Mouse (Mus musculus): Measurements from ENCODE around the gene Bckdhb. TPM values are rescaled to one million over a fixed set of nuclear protein-coding genes. Genes with fewer than 3 reads are reported as not detected.

The Bckdhb gene
- total and polyA plus RNA-seq, 3 experiments = 58.2 to 118 (median 97.5) TPM

DNA sequence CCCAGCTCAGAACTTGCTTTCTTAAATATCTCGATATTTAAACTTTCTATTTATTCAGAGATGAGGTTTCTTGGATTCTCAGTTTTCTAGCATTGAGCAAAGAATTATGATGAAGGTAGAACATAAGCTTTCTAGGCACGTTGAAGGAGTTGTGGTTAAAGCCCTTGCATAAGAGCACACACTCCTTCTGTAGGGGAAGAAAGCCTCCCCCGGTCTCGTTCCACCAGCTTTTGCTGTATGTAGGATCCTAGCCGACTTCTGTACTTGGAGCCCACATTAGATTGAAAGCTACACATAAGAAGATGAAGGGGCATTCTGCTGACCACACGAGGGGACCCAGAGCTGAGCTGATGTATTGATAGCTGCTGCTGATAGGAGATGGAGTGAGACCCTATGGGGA lies 106.5 kb downstream of the Bckdhb start:
- intact Hi-C loops (cut with DNase I) = no loop called here
- Histone ChIP-seq H3K4me1 (ENCODE audit: control insufficient read depth, insufficient read depth, low read length) (peaks cover 2% of the 10 kb centered on the region), H3K36me3 (ENCODE audit: control insufficient read depth, insufficient read depth, low read length) (no peaks in the 10 kb centered on the region), H3K4me3 (no peak overlapping the region), H3K27me3 (ENCODE audit: control insufficient read depth, insufficient read depth, low read length) (no peaks in the 10 kb centered on the region), H3K27ac (no peak overlapping the region), H3K79me2 (replicated peaks; ENCODE audit: control insufficient read depth, insufficient read depth, low read length) (no peaks in the 10 kb centered on the region), H3K9ac (ENCODE audit: low read depth, low read length) (no peak overlapping the region)
- no peak for DNase-seq
- 88% methylated on average over 6 of the region's 6 CpGs for WGBS
- no peak for TF ChIP-seq CTCF (IDR thresholded peaks at IDR 0.05)
- TF ChIP-seq EP300 (IDR thresholded peaks at IDR 0.05; ENCODE audit: insufficient read depth, low read depth, low read length) = no peak
- TF ChIP-seq POLR2A (IDR thresholded peaks at IDR 0.05; ENCODE audit: insufficient read depth, low read depth, low read length) = no peak

DNA sequence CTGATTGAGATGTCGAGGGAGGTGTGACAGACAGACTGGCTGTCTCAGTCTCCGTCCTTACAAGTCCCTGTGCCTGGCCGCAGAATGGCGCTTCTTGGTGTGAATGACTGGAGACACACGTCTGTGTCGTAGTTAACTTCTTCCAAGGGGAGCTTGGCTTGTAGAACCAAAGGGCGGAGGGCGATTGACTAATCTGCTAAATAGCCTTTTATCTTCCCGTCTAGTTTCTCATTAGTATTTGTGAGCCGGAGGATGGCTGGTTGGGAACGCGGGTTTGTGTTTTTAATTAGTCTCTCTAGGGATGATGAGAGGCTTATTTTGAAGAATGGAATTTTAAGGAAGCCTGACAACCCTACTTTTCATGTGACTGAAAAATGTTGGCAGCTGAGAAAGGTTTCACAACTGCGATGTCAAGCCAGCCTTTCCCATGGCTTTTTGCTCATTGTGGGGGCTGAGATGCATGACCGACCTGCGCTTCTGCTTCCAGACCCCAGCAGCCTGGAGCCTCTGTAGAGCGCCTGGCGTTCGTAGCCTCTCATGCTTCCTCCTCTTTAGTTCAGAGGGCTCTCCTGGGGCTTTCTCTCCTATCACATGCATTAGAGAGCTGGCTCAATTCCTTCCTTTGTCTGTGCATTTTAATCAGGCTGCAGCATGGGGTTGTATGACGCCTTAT lies 107.9 kb downstream of the Bckdhb start:
- H3K27ac ChIP-seq = no peak overlapping the region
- WGBS = 34% methylated on average over 19 of the region's 19 CpGs

DNA sequence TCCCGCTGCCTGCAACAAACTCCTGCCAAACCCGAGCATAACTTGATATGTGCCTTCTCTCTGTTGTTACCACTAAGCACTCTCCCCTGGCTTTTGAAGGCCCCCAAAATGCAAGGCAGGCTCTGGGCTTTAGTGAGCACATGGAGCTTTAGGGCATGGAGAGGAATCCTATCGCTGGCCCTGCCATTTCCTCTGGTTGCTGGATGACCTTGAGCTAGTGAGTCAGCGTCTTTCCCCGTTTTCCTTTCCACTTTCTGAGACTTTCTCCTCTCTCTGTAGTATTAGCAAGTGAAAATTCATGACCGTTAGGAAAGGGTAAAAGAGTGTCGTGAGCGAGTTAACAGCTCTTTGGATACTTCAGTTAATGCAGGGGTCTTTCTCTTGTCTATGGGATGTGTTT lies 111.1 kb downstream of the Bckdhb start:
- DNase-seq = no peak
- Histone ChIP-seq H3K36me3 (ENCODE audit: control insufficient read depth, insufficient read depth, low read length) (no peaks in the 10 kb centered on the region), H3K9ac (ENCODE audit: low read depth, low read length) (no peak overlapping the region), H3K4me3 (no peak overlapping the region), H3K4me1 (ENCODE audit: control insufficient read depth, insufficient read depth, low read length) (peaks cover 2% of the 10 kb centered on the region), H3K27ac (no peak overlapping the region), H3K27me3 (ENCODE audit: control insufficient read depth, insufficient read depth, low read length) (no peaks in the 10 kb centered on the region), H3K79me2 (replicated peaks; ENCODE audit: control insufficient read depth, insufficient read depth, low read length) (no peaks in the 10 kb centered on the region)
- intact Hi-C loops (cut with DNase I) = no loop called here
- 84% methylated on average over 8 of the region's 8 CpGs for WGBS
- no peak for TF ChIP-seq POLR2A (IDR thresholded peaks at IDR 0.05; ENCODE audit: insufficient read depth, low read depth, low read length)
- no peak for TF ChIP-seq EP300 (IDR thresholded peaks at IDR 0.05; ENCODE audit: insufficient read depth, low read depth, low read length)
- TF ChIP-seq CTCF (IDR thresholded peaks at IDR 0.05) = no peak

More for the DNA sequence above, 107.9 kb downstream of the Bckdhb start:
- Histone ChIP-seq H3K79me2 (replicated peaks; ENCODE audit: control insufficient read depth, insufficient read depth, low read length) (no peaks in the 10 kb centered on the region), H3K4me3 (no peak overlapping the region; the same call in 1 of the 2 replicates), H3K27me3 (ENCODE audit: control insufficient read depth, insufficient read depth, low read length) (no peaks in the 10 kb centered on the region), H3K36me3 (ENCODE audit: control insufficient read depth, insufficient read depth, low read length) (no peaks in the 10 kb centered on the region), H3K4me1 (ENCODE audit: control insufficient read depth, insufficient read depth, low read length) (peaks cover 2% of the 10 kb centered on the region), H3K9ac (ENCODE audit: low read depth, low read length) (no peak overlapping the region)
- DNase-seq = peak; percentile 32 to 37
- TF ChIP-seq POLR2A (IDR thresholded peaks at IDR 0.05; ENCODE audit: insufficient read depth, low read depth, low read length) = no peak
- no peak for TF ChIP-seq EP300 (IDR thresholded peaks at IDR 0.05; ENCODE audit: insufficient read depth, low read depth, low read length)
- no peak for TF ChIP-seq CTCF (IDR thresholded peaks at IDR 0.05)
- intact Hi-C loops (cut with DNase I) = no loop called here

DNA sequence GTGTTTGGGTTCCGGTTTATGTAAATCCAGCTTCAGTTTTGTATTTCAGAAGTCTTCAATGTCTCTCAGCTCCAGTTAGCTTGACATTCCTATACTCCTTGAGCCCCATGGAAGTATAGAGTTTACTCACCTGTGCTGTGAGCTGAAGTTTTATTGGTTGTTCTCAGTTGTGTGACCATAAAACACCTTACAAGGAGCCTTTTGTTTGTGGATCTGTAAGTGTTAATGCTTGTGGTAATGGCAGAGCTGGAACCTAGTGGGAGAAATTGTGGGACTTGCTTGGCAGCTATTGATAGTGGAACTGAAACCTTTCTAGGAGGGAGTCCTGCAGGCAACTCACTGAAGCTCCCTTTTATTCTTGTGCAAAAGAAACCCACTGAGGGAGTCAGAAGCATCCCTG lies 112.3 kb downstream of the Bckdhb start:
- intact Hi-C loops (cut with DNase I) = no loop called here
- no peak for TF ChIP-seq CTCF (IDR thresholded peaks at IDR 0.05)
- no peak for TF ChIP-seq POLR2A (IDR thresholded peaks at IDR 0.05; ENCODE audit: insufficient read depth, low read depth, low read length)
- TF ChIP-seq EP300 (IDR thresholded peaks at IDR 0.05; ENCODE audit: insufficient read depth, low read depth, low read length) = no peak
- no peak overlapping the region for H3K27ac ChIP-seq
- H3K4me1 ChIP-seq (ENCODE audit: control insufficient read depth, insufficient read depth, low read length) = peaks cover 2% of the 10 kb centered on the region
- no peak for DNase-seq
- no peaks in the 10 kb centered on the region for H3K79me2 ChIP-seq (replicated peaks; ENCODE audit: control insufficient read depth, insufficient read depth, low read length)
- H3K27me3 ChIP-seq (ENCODE audit: control insufficient read depth, insufficient read depth, low read length) = no peaks in the 10 kb centered on the region
- no peak overlapping the region for H3K4me3 ChIP-seq
- H3K9ac ChIP-seq (ENCODE audit: low read depth, low read length) = no peak overlapping the region
- 91% methylated on average over 1 of the region's 1 CpGs for WGBS
- no peaks in the 10 kb centered on the region for H3K36me3 ChIP-seq (ENCODE audit: control insufficient read depth, insufficient read depth, low read length)

DNA sequence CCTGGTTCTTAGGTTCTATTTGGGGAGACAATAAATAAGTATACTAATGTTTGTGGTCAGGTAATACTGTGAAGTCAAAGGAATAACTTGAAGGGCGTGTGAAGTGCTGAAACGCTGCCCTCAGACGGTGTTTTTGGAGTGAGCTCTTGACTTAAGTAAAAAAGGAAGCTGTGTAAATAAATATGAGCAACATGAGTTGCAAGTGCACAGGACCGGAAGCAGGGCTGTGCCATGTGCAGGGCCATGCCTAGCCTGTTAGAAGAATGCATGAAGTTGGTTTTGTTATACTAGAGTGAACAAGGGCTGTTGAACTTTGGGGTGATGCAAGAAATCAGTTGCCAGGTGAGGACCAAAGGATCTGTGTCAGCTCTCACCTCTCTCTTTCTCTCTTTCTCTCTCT lies 114.0 kb downstream of the Bckdhb start:
- TF ChIP-seq CTCF (IDR thresholded peaks at IDR 0.05) (no peak), EP300 (IDR thresholded peaks at IDR 0.05; ENCODE audit: insufficient read depth, low read depth, low read length) (no peak), POLR2A (IDR thresholded peaks at IDR 0.05; ENCODE audit: insufficient read depth, low read depth, low read length) (no peak)
- Histone ChIP-seq H3K4me1 (ENCODE audit: control insufficient read depth, insufficient read depth, low read length) (no peaks in the 10 kb centered on the region), H3K36me3 (ENCODE audit: control insufficient read depth, insufficient read depth, low read length) (no peaks in the 10 kb centered on the region), H3K27ac (no peak overlapping the region), H3K9ac (ENCODE audit: low read depth, low read length) (no peak overlapping the region), H3K4me3 (no peak overlapping the region), H3K27me3 (ENCODE audit: control insufficient read depth, insufficient read depth, low read length) (no peaks in the 10 kb centered on the region), H3K79me2 (replicated peaks; ENCODE audit: control insufficient read depth, insufficient read depth, low read length) (no peaks in the 10 kb centered on the region)
- WGBS = 92% methylated on average over 4 of the region's 4 CpGs
- intact Hi-C loops (cut with DNase I) = no loop called here
- no peak for DNase-seq

DNA sequence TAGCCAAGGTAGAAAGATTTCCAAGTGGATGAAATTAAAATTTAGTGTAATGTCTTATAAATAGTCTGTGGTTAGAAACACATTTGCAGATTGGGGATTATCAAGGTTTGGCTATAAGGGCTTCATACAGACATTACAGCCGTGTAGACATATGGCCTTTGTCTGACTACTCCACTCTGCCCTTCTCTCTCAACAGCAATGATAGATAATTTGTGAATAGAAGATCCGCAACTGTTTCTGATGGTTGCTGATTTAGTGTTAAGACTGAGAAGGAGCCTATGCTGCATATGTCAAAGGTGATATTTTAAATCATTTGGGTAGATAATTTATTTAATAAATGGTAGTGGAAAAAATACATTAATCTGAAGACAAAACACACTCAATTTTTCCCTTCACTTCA lies 115.4 kb downstream of the Bckdhb start:
- intact Hi-C loops (cut with DNase I) = no loop called here
- WGBS = 92% methylated on average over 2 of the region's 2 CpGs
- H3K27ac ChIP-seq = no peak overlapping the region

More for the DNA sequence above, 115.4 kb downstream of the Bckdhb start:
- H3K79me2 ChIP-seq (replicated peaks; ENCODE audit: control insufficient read depth, insufficient read depth, low read length) = no peaks in the 10 kb centered on the region
- no peaks in the 10 kb centered on the region for H3K36me3 ChIP-seq (ENCODE audit: control insufficient read depth, insufficient read depth, low read length)
- H3K9ac ChIP-seq (ENCODE audit: low read depth, low read length) = no peak overlapping the region
- no peaks in the 10 kb centered on the region for H3K27me3 ChIP-seq (ENCODE audit: control insufficient read depth, insufficient read depth, low read length)
- no peaks in the 10 kb centered on the region for H3K4me1 ChIP-seq (ENCODE audit: control insufficient read depth, insufficient read depth, low read length)
- TF ChIP-seq EP300 (IDR thresholded peaks at IDR 0.05; ENCODE audit: insufficient read depth, low read depth, low read length) (no peak), POLR2A (IDR thresholded peaks at IDR 0.05; ENCODE audit: insufficient read depth, low read depth, low read length) (no peak), CTCF (IDR thresholded peaks at IDR 0.05) (no peak)
- DNase-seq = no peak
- H3K4me3 ChIP-seq = no peak overlapping the region

Data from heart, adult 2 months (tissue).